In genomic region chr11:93343961-93344360, GRCm38 (mm10) we compare ENCODE assay signal across 11 mouse cellular contexts.
"Had no signal": no experiment of that assay in that cellular context is flagged by ENCODE, and none has a peak within 500 bp of the region (broad histone marks: within the 10 kb centered on the region; RNA-seq: fewer than 3 reads in every experiment).

No protein-coding gene starts in this region.

- DNase-seq: cerebellum, postnatal 36 days; embryo, embryonic 11 days; forebrain, postnatal 0 days; gastrocnemius, adult 2 months; gastrocnemius, postnatal 10 days; gastrocnemius, postnatal 14 days; gastrocnemius, postnatal 25 days; gastrocnemius, postnatal 36 days; heart, adult 11 months; heart, adult 18-20 months; heart, adult 2 months had no signal
